Mouse (Mus musculus) cerebellum, adult 11 months (tissue): ENCODE results near the gene Gabpb1.

ENCODE experiments used
- DNase-seq: peaks from one replicate; pipeline ENCODE4 v3.0.0; 2022

The Gabpb1 gene

GRCm38 (mm10) chr2:126591304-126591703 is 84.8 kb downstream of the Gabpb1 start:
- no peak for DNase-seq

GRCm38 (mm10) chr2:126587468-126587867 is 88.7 kb downstream of the Gabpb1 start:
- no peak for DNase-seq

- DNase-seq, result no peak
Measured at GRCm38 (mm10) chr2:126584621-126585369, 91.3 kb downstream of the Gabpb1 start.

- DNase-seq, result no peak
Measured at GRCm38 (mm10) chr2:126583960-126584359, 92.2 kb downstream of the Gabpb1 start.

GRCm38 (mm10) chr2:126579282-126579681 is 96.9 kb downstream of the Gabpb1 start:
- DNase-seq, result no peak
